Mouse (Mus musculus) lung, adult 2 months (tissue): ENCODE results near the gene Il11ra1.
"Not testable (repeated sequence)": the region's sequence is repeated elsewhere in the genome, so short reads cannot be mapped to it uniquely, and the experiment has no call there.

Experiments
- CTCF ChIP-seq: fragments of 200-500 bp; IDR thresholded peaks from 2 replicates; pipeline ENCODE4 v1.5.1; 2011; ENCODE audit warnings: mild to moderate bottlenecking, low read length, control low read depth; ENCODE audit not compliant: insufficient read depth
- POLR2A ChIP-seq: fragments of 200-500 bp; IDR thresholded peaks from 2 replicates; pipeline ENCODE4 v1.6.1; 2011; ENCODE audit warnings: low read depth, mild to moderate bottlenecking, control low read depth, low read length, borderline replicate concordance; ENCODE audit errors: extremely low read depth

GRCm38 (mm10) chr4:41781271-41781670 lies 81.5 kb downstream of the Il11ra1 start:
- not testable (repeated sequence) for TF ChIP-seq CTCF, POLR2A
